Mouse (Mus musculus): ENCODE measurements around the gene 1700003H04Rik. TPM values are rescaled to one million over a fixed set of nuclear protein-coding genes. Genes with fewer than 3 reads are reported as not detected.

The 1700003H04Rik gene
- polyA plus RNA-seq, 1 experiment from 2014 or later = not detected

- 75% methylated on average over 2 of the region's 2 CpGs for WGBS
- Histone ChIP-seq H3K27me3 (no peaks in the 10 kb centered on the region), H3K36me3 (no peaks in the 10 kb centered on the region), H3K9me3 (no peaks in the 10 kb centered on the region), H3K4me3 (no peak overlapping the region), H3K27ac (no peak overlapping the region), H3K4me2 (no peak overlapping the region), H3K9ac (no peak overlapping the region), H3K4me1 (no peaks in the 10 kb centered on the region)
- no peak for ATAC-seq (ENCODE audit: insufficient number of reproducible peaks, insufficient read depth, low FRiP score, low TSS enrichment, low read depth)
These were observed 42.6 kb downstream of the 1700003H04Rik start for GRCm38 (mm10) chr3:124538260-124538659.

- H3K4me2 ChIP-seq = no peak overlapping the region
- H3K9me3 ChIP-seq = no peaks in the 10 kb centered on the region
- no peak overlapping the region for H3K27ac ChIP-seq
- no peak for ATAC-seq (ENCODE audit: insufficient number of reproducible peaks, insufficient read depth, low FRiP score, low TSS enrichment, low read depth)
- H3K27me3 ChIP-seq = no peaks in the 10 kb centered on the region
- WGBS = 50% methylated on average over 1 of the region's 1 CpGs
- no peak overlapping the region for H3K9ac ChIP-seq
- H3K4me3 ChIP-seq = no peak overlapping the region
- no peaks in the 10 kb centered on the region for H3K4me1 ChIP-seq
- H3K36me3 ChIP-seq = no peaks in the 10 kb centered on the region
These were observed 44.3 kb downstream of the 1700003H04Rik start for GRCm38 (mm10) chr3:124536602-124537001.

GRCm38 (mm10) chr3:124518786-124519185 is 62.1 kb downstream of the 1700003H04Rik start:
- Histone ChIP-seq H3K36me3 (no peaks in the 10 kb centered on the region), H3K4me2 (no peak overlapping the region), H3K9me3 (no peaks in the 10 kb centered on the region), H3K27ac (no peak overlapping the region), H3K4me1 (no peaks in the 10 kb centered on the region), H3K4me3 (no peak overlapping the region), H3K9ac (no peak overlapping the region), H3K27me3 (no peaks in the 10 kb centered on the region)
- ATAC-seq (ENCODE audit: insufficient number of reproducible peaks, insufficient read depth, low FRiP score, low TSS enrichment, low read depth) = no peak
- WGBS = 66% methylated on average over 2 of the region's 2 CpGs

Other genes with a start within 250 kb of the 1700003H04Rik start
- gene 1700006A11Rik, start 155.1 kb downstream of the 1700003H04Rik start, polyA plus RNA-seq (2015; fragmentation: Nextera tagmentation; extraction: Ambion mirVana) = not detected in 2 replicates

Measured in embryonic facial prominence, embryonic 13.5 days (tissue).